Mouse (Mus musculus) ES-E14 (cell line): Measurements from ENCODE around the gene Pcdh7.

Experiments used
- CHD2 ChIP-seq: IDR thresholded peaks from 2 replicates; pipeline ENCODE4 v1.6.1; 2014; ENCODE audit warnings: mild to moderate bottlenecking, low read depth, low read length, inconsistent platforms
- HCFC1 ChIP-seq: IDR thresholded peaks from 2 replicates; pipeline ENCODE4 v1.6.1; 2012; ENCODE audit warnings: low read length, inconsistent platforms, borderline replicate concordance; ENCODE audit not compliant: insufficient read depth
- MAFK ChIP-seq: IDR thresholded peaks from 2 replicates; pipeline ENCODE4 v1.6.1; 2014; ENCODE audit warnings: mild to moderate bottlenecking, low read depth, low read length, inconsistent platforms; ENCODE audit not compliant: insufficient read depth
- ZC3H11A ChIP-seq: IDR thresholded peaks from 2 replicates; pipeline ENCODE4 v1.6.1; 2012; ENCODE audit warnings: low read depth, mild to moderate bottlenecking, inconsistent platforms, low read length, borderline replicate concordance

DNA sequence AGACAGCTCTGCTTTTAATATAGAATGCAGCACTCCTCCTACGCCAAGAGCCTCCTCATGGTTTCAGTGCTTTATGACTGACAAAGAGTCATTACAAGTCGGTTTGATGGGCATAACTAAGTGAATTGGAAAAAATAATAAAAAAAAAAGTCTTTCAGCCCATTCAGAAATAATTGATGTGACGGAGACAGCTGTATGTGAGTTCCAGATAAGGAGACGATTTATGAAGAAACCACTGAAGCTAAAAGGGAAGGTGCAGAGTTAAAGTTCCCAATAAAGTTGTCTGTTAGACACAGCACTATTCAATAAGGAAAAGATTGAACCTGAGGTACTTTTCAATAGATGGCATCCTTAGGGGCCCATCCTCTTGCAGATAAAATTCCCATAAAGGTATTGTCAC is 189.5 kb downstream of the Pcdh7 start:
- no peak for TF ChIP-seq HCFC1
- no peak for TF ChIP-seq ZC3H11A
- no peak for TF ChIP-seq MAFK
- no peak for TF ChIP-seq CHD2
